Mouse (Mus musculus): ENCODE data around the gene Cd300ld5.
"Not testable (repeated sequence)": the region's sequence is repeated elsewhere in the genome, so short reads cannot be mapped to it uniquely, and the experiment has no call there.

The Cd300ld5 gene

GRCm38 (mm10) chr11:115048259-115048658, 10.7 kb upstream of the Cd300ld5 start, which contains the start of gene Cd300ld3:
Gene Cd300ld3, minus strand, starts transcription at chr11:115048409.
- no peak for DNase-seq (ENCODE audit: low read depth)

GRCm38 (mm10) chr11:115026912-115027311, 10.7 kb downstream of the Cd300ld5 start, which contains the start of gene Cd300ld4:
Gene Cd300ld4, minus strand, starts transcription at chr11:115027012.
- not testable (repeated sequence) for DNase-seq (ENCODE audit: low read depth)

GRCm38 (mm10) chr11:115016093-115016492, 21.5 kb downstream of the Cd300ld5 start, which contains the start of gene Cd300ld2:
Gene Cd300ld2, minus strand, starts transcription at chr11:115016193.
- DNase-seq (ENCODE audit: low read depth): not testable (repeated sequence)

DNA sequence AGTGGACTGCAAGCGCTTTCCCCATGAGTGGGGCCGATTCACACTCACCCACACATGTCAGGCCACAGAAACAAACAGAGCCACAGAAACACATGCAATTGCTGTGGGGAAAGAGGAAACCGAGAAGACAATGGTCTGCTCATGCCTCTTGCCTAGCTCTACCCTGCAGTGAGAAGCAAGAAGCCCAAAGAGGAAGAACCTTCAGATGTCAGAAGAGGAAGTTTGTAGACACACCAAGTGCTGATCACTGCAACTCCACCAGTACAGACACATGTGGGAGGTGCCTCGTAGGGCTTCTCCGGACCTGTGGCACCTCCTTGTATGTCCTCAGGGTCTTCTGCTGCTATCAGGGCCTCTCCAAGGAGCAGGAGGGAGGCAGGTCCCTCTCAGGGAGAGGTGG, 33.5 kb downstream of the Cd300ld5 start:
- no peak for DNase-seq (ENCODE audit: low read depth)

- DNase-seq (ENCODE audit: low read depth): no peak
Observed at GRCm38 (mm10) chr11:115001474-115002040, 36.0 kb downstream of the Cd300ld5 start, which contains the start of gene Cd300c2. Gene Cd300c2, minus strand, starts transcription at chr11:115001880.

DNA sequence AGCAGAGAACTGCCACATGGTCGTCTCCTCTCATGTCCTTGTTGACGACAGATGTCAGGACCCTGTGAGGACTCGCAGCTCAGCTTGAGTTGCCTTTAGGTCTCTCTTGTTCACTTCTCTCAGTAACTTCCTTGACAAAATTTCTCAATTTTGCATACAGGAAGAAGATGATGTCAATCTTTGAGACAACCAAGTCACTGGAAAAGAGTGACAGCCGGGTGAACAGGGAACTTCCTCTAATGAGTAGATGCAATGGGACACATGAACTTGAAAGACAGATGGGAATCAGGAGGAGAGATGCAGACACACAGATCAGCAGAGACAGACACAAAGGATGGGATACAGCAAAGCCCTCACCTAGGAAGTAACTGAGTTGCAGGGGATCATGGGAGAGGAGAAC, 47.8 kb downstream of the Cd300ld5 start, which contains the start of gene Cd300ld:
Gene Cd300ld, minus strand, starts transcription at position 130 of the 400 bp plus-strand sequence.
- no peak for DNase-seq (ENCODE audit: low read depth)

DNA sequence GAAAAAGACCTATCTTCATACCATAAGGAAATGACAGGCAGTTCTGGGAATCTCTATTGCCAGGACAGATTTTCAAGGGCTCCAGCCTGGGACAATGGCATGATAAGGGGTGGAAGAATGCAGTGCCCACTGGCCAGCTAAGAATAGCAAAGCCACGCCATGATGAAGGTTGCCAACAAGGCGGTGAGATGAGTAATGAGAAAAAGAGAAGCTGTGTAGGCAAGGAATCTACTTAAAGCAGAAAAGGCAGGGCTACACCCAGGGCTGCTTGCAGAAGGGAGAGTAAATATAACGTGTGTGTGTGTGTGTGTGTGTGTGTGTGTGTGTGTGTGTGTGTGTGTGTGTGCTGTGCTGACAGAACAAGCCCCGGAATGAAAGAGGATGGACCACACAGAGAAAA, 55.7 kb downstream of the Cd300ld5 start:
- DNase-seq (ENCODE audit: low read depth): no peak

All from fibroblast of lung, adult 2 months (primary cell).